Mouse (Mus musculus): ENCODE data around the gene Ero1l.

The Ero1l gene

GRCm38 (mm10) chr14:45318426-45319236 is at the start of gene Ero1l:
Gene Ero1l, minus strand, starts transcription at chr14:45318771.
- peak; percentile 86 to 87 for DNase-seq (ENCODE audit: low spot score in 2 of 2)

- no peak for DNase-seq (ENCODE audit: low spot score in 2 of 2)
These were observed 46.6 kb upstream of the Ero1l start for GRCm38 (mm10) chr14:45365196-45365587.

GRCm38 (mm10) chr14:45364211-45365195 is 45.9 kb upstream of the Ero1l start:
- no peak for DNase-seq (ENCODE audit: low spot score in 2 of 2)

- peak; percentile 90 to 92 for DNase-seq (ENCODE audit: low spot score in 2 of 2)
These were observed 32.6 kb upstream of the Ero1l start, which contains the start of gene Styx for GRCm38 (mm10) chr14:45350931-45351859. Gene Styx, plus strand, starts transcription at chr14:45351093.

GRCm38 (mm10) chr14:45329589-45330181 is 11.1 kb upstream of the Ero1l start, which contains the start of gene Psmc6:
Gene Psmc6, plus strand, starts transcription at chr14:45329788.
- DNase-seq (ENCODE audit: low spot score in 2 of 2) = peak; percentile 84 to 91

- no peak for DNase-seq (ENCODE audit: low spot score in 2 of 2)
These were observed 10.5 kb upstream of the Ero1l start for GRCm38 (mm10) chr14:45329018-45329588.

- DNase-seq (ENCODE audit: low spot score in 2 of 2) = no peak
These were observed 9.6 kb upstream of the Ero1l start for GRCm38 (mm10) chr14:45328072-45328713.

GRCm38 (mm10) chr14:45325471-45325870 is 6.9 kb upstream of the Ero1l start:
- no peak for DNase-seq (ENCODE audit: low spot score in 2 of 2)

GRCm38 (mm10) chr14:45323320-45323719 is 4.7 kb upstream of the Ero1l start:
- no peak for DNase-seq (ENCODE audit: low spot score in 2 of 2)

- no peak for DNase-seq (ENCODE audit: low spot score in 2 of 2)
These were observed 3.9 kb upstream of the Ero1l start for GRCm38 (mm10) chr14:45322450-45322849.

- no peak for DNase-seq (ENCODE audit: low spot score in 2 of 2)
These were observed 3.1 kb upstream of the Ero1l start for GRCm38 (mm10) chr14:45321622-45322021.

GRCm38 (mm10) chr14:45321067-45321466 is 2.5 kb upstream of the Ero1l start:
- DNase-seq (ENCODE audit: low spot score in 2 of 2) = no peak

- DNase-seq (ENCODE audit: low spot score in 2 of 2) = no peak
These were observed 1.5 kb upstream of the Ero1l start for GRCm38 (mm10) chr14:45320111-45320510.

- DNase-seq (ENCODE audit: low spot score in 2 of 2) = no peak
These were observed 653 bp upstream of the Ero1l start for GRCm38 (mm10) chr14:45319237-45319610.

GRCm38 (mm10) chr14:45317921-45318411 is 605 bp downstream of the Ero1l start:
- no peak for DNase-seq (ENCODE audit: low spot score in 2 of 2)

- no peak for DNase-seq (ENCODE audit: low spot score in 2 of 2)
These were observed 1.6 kb downstream of the Ero1l start for GRCm38 (mm10) chr14:45316927-45317326.

- DNase-seq (ENCODE audit: low spot score in 2 of 2) = no peak
These were observed 8.5 kb downstream of the Ero1l start for GRCm38 (mm10) chr14:45310101-45310500.

GRCm38 (mm10) chr14:45309646-45310045 is 8.9 kb downstream of the Ero1l start:
- DNase-seq (ENCODE audit: low spot score in 2 of 2) = no peak

GRCm38 (mm10) chr14:45307630-45308328 is 10.8 kb downstream of the Ero1l start:
- DNase-seq (ENCODE audit: low spot score in 2 of 2) = no peak
